Mouse (Mus musculus) erythroblast, embryonic 14.5 days (primary cell): ENCODE measurements around the gene Ppp1ca.

Experiments used
- GATA1 ChIP-seq: IDR thresholded peaks from 2 replicates; pipeline ENCODE4 v1.6.1; 2012; ENCODE audit warnings: low read length, inconsistent platforms, mixed read lengths
- TAL1 ChIP-seq: IDR thresholded peaks from 3 replicates; pipeline ENCODE4 v1.6.1; 2012; ENCODE audit warnings: low read length, inconsistent platforms, mixed read lengths

GRCm38 (mm10) chr19:4152445-4153231, 39.2 kb upstream of the Ppp1ca start:
- TF ChIP-seq GATA1 (no peak), TAL1 (no peak)
